Mouse (Mus musculus) brain, embryonic 14.5 days (tissue): ENCODE measurements at regions not wholly inside any gene's neighbourhood (a gene's known extent, or its start where the extent isn't known, plus 50 kb on each side); places are given as distances from the start of the nearest gene placed in this dataset.

Experiments used
- CTCF ChIP-seq: fragments of 200-500 bp; IDR thresholded peaks from 2 replicates; pipeline ENCODE4 v1.5.1; 2012; ENCODE audit warnings: inconsistent platforms, mild to moderate bottlenecking, moderate library complexity, borderline replicate concordance; ENCODE audit not compliant: insufficient read depth, insufficient read length; ENCODE audit errors: extremely low read depth
- POLR2A ChIP-seq: fragments of 200-500 bp; IDR thresholded peaks from 2 replicates; pipeline ENCODE4 v1.6.1; 2012; ENCODE audit warnings: mild to moderate bottlenecking, inconsistent platforms, borderline replicate concordance; ENCODE audit not compliant: poor library complexity, insufficient read depth, insufficient read length, severe bottlenecking; ENCODE audit errors: extremely low read depth

DNA sequence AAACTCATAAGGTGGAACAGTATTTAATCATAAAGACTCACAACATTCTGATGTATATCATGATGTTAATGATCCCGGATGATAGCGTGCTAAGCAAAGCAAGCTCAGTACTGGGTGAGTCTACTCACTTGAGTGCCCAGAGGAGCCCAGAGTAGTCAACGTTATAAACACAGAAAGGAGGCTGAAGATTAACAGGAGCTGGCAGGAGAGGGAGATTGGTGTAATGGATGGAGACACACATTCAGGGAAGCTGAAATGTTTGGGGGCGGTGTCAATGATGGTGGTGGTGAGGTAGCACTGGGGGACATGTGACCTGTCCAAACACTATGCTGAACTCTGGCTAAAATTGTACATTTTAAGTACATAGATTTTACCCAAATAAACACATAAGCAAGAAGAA is 66.2 kb upstream of the Anapc15-ps start:
- no peak for TF ChIP-seq CTCF
- no peak for TF ChIP-seq POLR2A
